Mouse (Mus musculus) liver, postnatal 0 days (tissue): Measurements from ENCODE around the gene Ddb1.

Experiments used
- CTCF ChIP-seq: sonication (generic); IDR thresholded peaks from 2 replicates; pipeline ENCODE4 v1.5.1; 2016; ENCODE audit warnings: antibody characterized with exemption, low read depth
- EP300 ChIP-seq: IDR thresholded peaks from 2 replicates; pipeline ENCODE4 v1.6.1; 2016; ENCODE audit warnings: antibody characterized with exemption, low read depth, mild to moderate bottlenecking

- TF ChIP-seq CTCF, result no peak
- TF ChIP-seq EP300, result no peak
Measured at GRCm38 (mm10) chr19:10580102-10580501, 25.0 kb upstream of the Ddb1 start.
